Mouse (Mus musculus) myocyte (in vitro differentiated cells): ENCODE results near the gene Ric1.
"Not testable (repeated sequence)": the region's sequence is repeated elsewhere in the genome, so short reads cannot be mapped to it uniquely, and the experiment has no call there.

Source experiments
- E2F4 ChIP-seq: IDR thresholded peaks from one replicate; pipeline ENCODE4 v1.6.1; 2011; ENCODE audit warnings: mild to moderate bottlenecking, control low read depth, moderate library complexity; ENCODE audit not compliant: insufficient read depth
- MAX ChIP-seq: IDR thresholded peaks from one replicate; pipeline ENCODE4 v1.6.1; 2011; ENCODE audit warnings: low read depth, mild to moderate bottlenecking, control low read depth
- MYOG ChIP-seq, 3 experiments: IDR thresholded peaks; one replicate each; pipeline ENCODE4 v1.6.1; 2011; ENCODE audit warnings: control low read depth in 2 of 3, low read depth in 2 of 3, mild to moderate bottlenecking in 2 of 3; ENCODE audit not compliant: insufficient read length in 2 of 3, control insufficient read depth in 1 of 3, insufficient read depth in 1 of 3
- POLR2A ChIP-seq: IDR thresholded peaks from one replicate; pipeline ENCODE4 v1.6.1; 2011; ENCODE audit warnings: low read depth, mild to moderate bottlenecking, control low read depth, moderate library complexity; ENCODE audit not compliant: insufficient read length

DNA sequence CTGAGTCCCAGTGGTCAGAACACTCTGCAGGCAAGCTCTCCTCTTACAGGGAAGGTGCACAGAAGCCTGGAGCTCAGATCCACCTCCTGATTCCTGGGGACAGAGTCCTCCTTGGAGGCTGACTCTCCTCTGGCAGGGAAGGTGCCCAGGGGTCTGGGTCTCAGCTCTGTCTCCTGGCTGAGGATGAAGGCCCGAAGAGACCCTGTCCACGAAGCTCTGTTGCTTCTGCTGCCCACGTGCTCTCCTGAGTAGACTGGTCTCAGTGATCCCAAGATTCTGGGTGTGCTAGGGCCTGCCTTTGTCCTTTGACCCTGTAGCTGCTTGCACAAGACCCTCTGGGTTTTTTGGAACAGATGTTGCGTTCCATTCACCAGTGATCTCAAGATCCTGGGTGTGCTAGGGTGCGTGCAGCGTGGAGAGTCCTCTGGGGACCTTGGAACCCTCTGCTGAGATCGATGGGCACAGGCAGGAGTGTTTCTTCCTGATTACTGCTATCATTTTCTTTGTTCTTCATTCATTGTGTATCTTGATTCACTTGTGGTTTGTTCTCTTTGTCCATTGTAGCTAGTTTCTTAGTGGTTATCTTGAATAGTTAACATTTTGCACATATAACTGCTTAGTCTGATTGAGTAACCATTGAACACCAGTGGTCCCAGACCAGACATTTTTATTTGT is 35.2 kb downstream of the Ric1 start:
- TF ChIP-seq MAX; POLR2A; E2F4; MYOG (IDR thresholded peaks at IDR 0.05; ENCODE audit: control insufficient read depth in 1 of 3, insufficient read depth in 1 of 3, insufficient read length in 2 of 3, low read depth in 2 of 3): not testable (repeated sequence)
